Mouse (Mus musculus): ENCODE data around the gene Rftn2. TPM values are rescaled to one million over a fixed set of nuclear protein-coding genes. Genes with fewer than 3 reads are reported as not detected.

Rftn2 gene
- polyA plus RNA-seq, 1 experiment from 2014 or later: 10.8 TPM

GRCm38 (mm10) chr1:55227376-55227775, 794 bp upstream of the Rftn2 start:
- Histone ChIP-seq H3K27ac (no peak overlapping the region), H3K36me3 (replicated peaks) (no peaks in the 10 kb centered on the region), H3K27me3 (0 out of 2 replicates have a peak, but pooled peaks cover 3% of the 10 kb centered on the region), H3K4me2 (no peak overlapping the region), H3K4me1 (peaks cover 15% of the 10 kb centered on the region), H3K4me3 (replicated peaks) (no peak overlapping the region), H3K9me3 (no peaks in the 10 kb centered on the region), H3K9ac (no peak overlapping the region)
- WGBS: 44% methylated on average over 1 of the region's 1 CpGs
- no peak for ATAC-seq (ENCODE audit: low FRiP score)

GRCm38 (mm10) chr1:55225398-55225797, 1.2 kb downstream of the Rftn2 start:
- Histone ChIP-seq H3K9ac (peak overlapping the region; percentile 36; the same call in 1 of the 2 replicates), H3K27ac (peak overlapping the region; percentile 36; the same call in 1 of the 2 replicates), H3K4me2 (peak overlapping the region; percentile 65), H3K4me1 (peaks cover 23% of the 10 kb centered on the region), H3K27me3 (0 out of 2 replicates have a peak, but pooled peaks cover 3% of the 10 kb centered on the region), H3K9me3 (no peaks in the 10 kb centered on the region), H3K4me3 (replicated peaks) (peak overlapping the region; percentile 45), H3K36me3 (replicated peaks) (no peaks in the 10 kb centered on the region)
- peak; percentile 27; the same call in 1 of the 2 replicates for ATAC-seq (ENCODE audit: low FRiP score)
- WGBS: 18% methylated on average over 3 of the region's 3 CpGs

- no peak overlapping the region for H3K9ac ChIP-seq
- peak overlapping the region; percentile 65 for H3K4me2 ChIP-seq
- 53% methylated on average over 11 of the region's 11 CpGs for WGBS
- H3K27me3 ChIP-seq: 0 out of 2 replicates have a peak, but pooled peaks cover 3% of the 10 kb centered on the region
- H3K36me3 ChIP-seq (replicated peaks): no peaks in the 10 kb centered on the region
- no peak overlapping the region for H3K27ac ChIP-seq
- H3K9me3 ChIP-seq: no peaks in the 10 kb centered on the region
- H3K4me3 ChIP-seq (replicated peaks): no peak overlapping the region
- peak; percentile 62; the same call in 1 of the 2 replicates for ATAC-seq (ENCODE audit: low FRiP score)
- H3K4me1 ChIP-seq: peaks cover 23% of the 10 kb centered on the region
These were observed 2.5 kb downstream of the Rftn2 start for GRCm38 (mm10) chr1:55224111-55224510.

GRCm38 (mm10) chr1:55223026-55223425, 3.6 kb downstream of the Rftn2 start:
- H3K4me3 ChIP-seq (replicated peaks): no peak overlapping the region
- H3K4me1 ChIP-seq: peaks cover 23% of the 10 kb centered on the region
- no peaks in the 10 kb centered on the region for H3K36me3 ChIP-seq (replicated peaks)
- no peaks in the 10 kb centered on the region for H3K9me3 ChIP-seq
- H3K27me3 ChIP-seq: 0 out of 2 replicates have a peak, but pooled peaks cover 3% of the 10 kb centered on the region
- WGBS: 90% methylated on average over 7 of the region's 7 CpGs
- H3K4me2 ChIP-seq: no peak overlapping the region
- no peak overlapping the region for H3K27ac ChIP-seq
- ATAC-seq (ENCODE audit: low FRiP score): no peak
- no peak overlapping the region for H3K9ac ChIP-seq

- H3K4me1 ChIP-seq: peaks cover 19% of the 10 kb centered on the region
- H3K4me2 ChIP-seq: no peak overlapping the region
- no peaks in the 10 kb centered on the region for H3K36me3 ChIP-seq (replicated peaks)
- WGBS: 69% methylated on average over 4 of the region's 4 CpGs
- H3K27me3 ChIP-seq: no peaks in the 10 kb centered on the region
- H3K9me3 ChIP-seq: no peaks in the 10 kb centered on the region
- no peak overlapping the region for H3K4me3 ChIP-seq (replicated peaks)
- no peak overlapping the region for H3K27ac ChIP-seq
- H3K9ac ChIP-seq: no peak overlapping the region
- ATAC-seq (ENCODE audit: low FRiP score): no peak
These were observed 5.2 kb downstream of the Rftn2 start for GRCm38 (mm10) chr1:55221352-55221751.

- Histone ChIP-seq H3K4me3 (replicated peaks) (no peak overlapping the region), H3K9me3 (no peaks in the 10 kb centered on the region), H3K27me3 (no peaks in the 10 kb centered on the region), H3K36me3 (replicated peaks) (no peaks in the 10 kb centered on the region; the same call in 1 of the 2 replicates), H3K9ac (no peak overlapping the region), H3K4me2 (no peak overlapping the region), H3K4me1 (peaks cover 12% of the 10 kb centered on the region), H3K27ac (no peak overlapping the region)
- ATAC-seq (ENCODE audit: low FRiP score): no peak
- WGBS: 83% methylated on average over 2 of the region's 2 CpGs
These were observed 9.4 kb downstream of the Rftn2 start for GRCm38 (mm10) chr1:55217191-55217590.

GRCm38 (mm10) chr1:55215185-55215813, 11.3 kb downstream of the Rftn2 start:
- no peaks in the 10 kb centered on the region for H3K9me3 ChIP-seq

GRCm38 (mm10) chr1:55213936-55214335, 12.6 kb downstream of the Rftn2 start:
- Histone ChIP-seq H3K9ac (no peak overlapping the region), H3K4me1 (peaks cover 7% of the 10 kb centered on the region), H3K4me3 (replicated peaks) (no peak overlapping the region), H3K27me3 (no peaks in the 10 kb centered on the region), H3K27ac (no peak overlapping the region), H3K36me3 (replicated peaks) (no peaks in the 10 kb centered on the region; the same call in 1 of the 2 replicates), H3K4me2 (no peak overlapping the region), H3K9me3 (no peaks in the 10 kb centered on the region)
- 90% methylated on average over 6 of the region's 6 CpGs for WGBS
- no peak for ATAC-seq (ENCODE audit: low FRiP score)

More at GRCm38 (mm10) chr1:55215185-55215813, 11.3 kb downstream of the Rftn2 start:
- Histone ChIP-seq H3K27me3 (no peaks in the 10 kb centered on the region), H3K36me3 (replicated peaks) (no peaks in the 10 kb centered on the region; the same call in 1 of the 2 replicates), H3K4me3 (replicated peaks) (no peak overlapping the region), H3K9ac (no peak overlapping the region), H3K4me1 (peaks cover 7% of the 10 kb centered on the region), H3K27ac (no peak overlapping the region), H3K4me2 (no peak overlapping the region)
- WGBS: 46% methylated on average over 11 of the region's 11 CpGs
- ATAC-seq (ENCODE audit: low FRiP score): peak; percentile 33; the same call in 1 of the 2 replicates

GRCm38 (mm10) chr1:55213475-55213874, 13.1 kb downstream of the Rftn2 start:
- ATAC-seq (ENCODE audit: low FRiP score): no peak
- H3K27me3 ChIP-seq: no peaks in the 10 kb centered on the region
- H3K4me2 ChIP-seq: no peak overlapping the region
- WGBS: 91% methylated on average over 6 of the region's 6 CpGs
- H3K9me3 ChIP-seq: no peaks in the 10 kb centered on the region
- no peak overlapping the region for H3K27ac ChIP-seq
- no peak overlapping the region for H3K9ac ChIP-seq
- no peak overlapping the region for H3K4me3 ChIP-seq (replicated peaks)
- no peaks in the 10 kb centered on the region; the same call in 1 of the 2 replicates for H3K36me3 ChIP-seq (replicated peaks)
- H3K4me1 ChIP-seq: peaks cover 7% of the 10 kb centered on the region

GRCm38 (mm10) chr1:55212771-55213170, 13.8 kb downstream of the Rftn2 start:
- Histone ChIP-seq H3K9ac (no peak overlapping the region), H3K4me1 (peaks cover 7% of the 10 kb centered on the region), H3K4me2 (no peak overlapping the region), H3K27me3 (no peaks in the 10 kb centered on the region), H3K9me3 (no peaks in the 10 kb centered on the region), H3K36me3 (replicated peaks) (no peaks in the 10 kb centered on the region; the same call in 1 of the 2 replicates), H3K27ac (no peak overlapping the region), H3K4me3 (replicated peaks) (no peak overlapping the region)
- ATAC-seq (ENCODE audit: low FRiP score): no peak
- WGBS: 72% methylated on average over 4 of the region's 4 CpGs

- Histone ChIP-seq H3K36me3 (replicated peaks) (no peaks in the 10 kb centered on the region; the same call in 1 of the 2 replicates), H3K4me2 (no peak overlapping the region), H3K4me1 (peaks cover 10% of the 10 kb centered on the region), H3K9ac (no peak overlapping the region), H3K27me3 (0 out of 2 replicates have a peak, but pooled peaks cover 3% of the 10 kb centered on the region), H3K9me3 (no peaks in the 10 kb centered on the region), H3K27ac (no peak overlapping the region), H3K4me3 (replicated peaks) (no peak overlapping the region)
- WGBS: 75% methylated on average over 8 of the region's 8 CpGs
- no peak for ATAC-seq (ENCODE audit: low FRiP score)
These were observed 15.5 kb downstream of the Rftn2 start for GRCm38 (mm10) chr1:55211081-55211480.

GRCm38 (mm10) chr1:55210202-55210965, 16.2 kb downstream of the Rftn2 start:
- Histone ChIP-seq H3K27me3 (0 out of 2 replicates have a peak, but pooled peaks cover 3% of the 10 kb centered on the region), H3K4me2 (no peak overlapping the region), H3K4me3 (replicated peaks) (no peak overlapping the region), H3K9ac (no peak overlapping the region), H3K27ac (no peak overlapping the region), H3K36me3 (replicated peaks) (no peaks in the 10 kb centered on the region; the same call in 1 of the 2 replicates), H3K9me3 (no peaks in the 10 kb centered on the region), H3K4me1 (peaks cover 12% of the 10 kb centered on the region)
- 48% methylated on average over 12 of the region's 12 CpGs for WGBS
- ATAC-seq (ENCODE audit: low FRiP score): no peak
